Mouse (Mus musculus) kidney, embryonic 15.5 days (tissue): ENCODE data around the gene Moxd1. TPM values are rescaled to one million over a fixed set of nuclear protein-coding genes. Genes with fewer than 3 reads are reported as not detected.
A peak's percentile ranks its signal among the peaks of the same experiment; 100 is the strongest.

ENCODE experiments used
- ATAC-seq: fragments of 200-750 bp; cut with Nextera tagmentation; replicated peaks from 2 replicates; pipeline ENCODE4 v1.8.0; 2017; ENCODE audit warnings: moderate TSS enrichment; ENCODE audit not compliant: low FRiP score
- H3K27ac ChIP-seq: fragments of 300-500 bp; sonication (generic); 2 replicates; pipeline ENCODE4 v1.5.1; 2015; ENCODE audit warnings: mild to moderate bottlenecking, inconsistent platforms
- H3K27me3 ChIP-seq: fragments of 300-500 bp; sonication (generic); 2 replicates; pipeline ENCODE4 v1.6.1; 2015; ENCODE audit warnings: inconsistent platforms
- H3K36me3 ChIP-seq: fragments of 300-500 bp; sonication (generic); 2 replicates; pipeline ENCODE4 v1.6.1; 2015; ENCODE audit warnings: inconsistent platforms
- H3K4me1 ChIP-seq: fragments of 300-500 bp; sonication (generic); 2 replicates; pipeline ENCODE4 v1.6.1; 2015; ENCODE audit warnings: inconsistent platforms
- H3K4me2 ChIP-seq: fragments of 300-500 bp; sonication (generic); 2 replicates; pipeline ENCODE4 v1.6.1; 2015; ENCODE audit warnings: moderate library complexity, mild to moderate bottlenecking, inconsistent platforms
- H3K4me3 ChIP-seq: fragments of 300-500 bp; sonication (generic); replicated peaks from 2 replicates; pipeline ENCODE4 v1.5.1; 2015; ENCODE audit warnings: mild to moderate bottlenecking, inconsistent platforms
- H3K9ac ChIP-seq: fragments of 300-500 bp; sonication (generic); 2 replicates; pipeline ENCODE4 v1.6.1; 2015; ENCODE audit warnings: mild to moderate bottlenecking, inconsistent platforms
- H3K9me3 ChIP-seq: fragments of 300-500 bp; sonication (generic); replicated peaks from 2 replicates; pipeline ENCODE4 v1.6.1; 2016; ENCODE audit warnings: inconsistent platforms
- WGBS: fragments of 180-500 bp; shearing (Covaris S2); methylation state at CpG from one replicate; pipeline ENCODE4 v1.1.7; 2015; ENCODE audit warnings: mixed read lengths; 5-methylcytosine and 5-hydroxymethylcytosine counted together
- polyA plus RNA-seq: library from polyadenylated mRNA; unstranded; fragments of >200 nt; fragmentation: Nextera tagmentation; extraction: Ambion mirVana; gene quantifications from 2 replicates; pipeline ENCODE4 v1.2.1, GENCODE M21; 2015

Moxd1 gene
- 21.4 and 26.1 TPM in 2 replicates for polyA plus RNA-seq

GRCm38 (mm10) chr10:24223449-24224143, at the start of gene Moxd1:
Gene Moxd1 (plus strand): TSS chr10:24223517.
- H3K4me2 ChIP-seq, result peak within 1 kb of the TSS; percentile 98
- peaks cover 25% of the 10 kb centered on the region for H3K4me1 ChIP-seq
- H3K27me3 ChIP-seq, result peaks cover 24% of the 10 kb centered on the region
- H3K9ac ChIP-seq, result peak within 1 kb of the TSS; percentile 57
- 1% methylated on average over 56 of the region's 56 CpGs for WGBS
- no peaks in the 10 kb centered on the region for H3K36me3 ChIP-seq
- no peaks in the 10 kb centered on the region for H3K9me3 ChIP-seq
- ATAC-seq, result peak; percentile 90
- H3K4me3 ChIP-seq, result peak within 1 kb of the TSS; percentile 61
- no peak within 1 kb of the TSS for H3K27ac ChIP-seq

GRCm38 (mm10) chr10:24190392-24190791, 32.9 kb upstream of the Moxd1 start:
- no peak for ATAC-seq
- H3K27ac ChIP-seq, result no peak overlapping the region
- 53% methylated on average over 7 of the region's 7 CpGs for WGBS

DNA sequence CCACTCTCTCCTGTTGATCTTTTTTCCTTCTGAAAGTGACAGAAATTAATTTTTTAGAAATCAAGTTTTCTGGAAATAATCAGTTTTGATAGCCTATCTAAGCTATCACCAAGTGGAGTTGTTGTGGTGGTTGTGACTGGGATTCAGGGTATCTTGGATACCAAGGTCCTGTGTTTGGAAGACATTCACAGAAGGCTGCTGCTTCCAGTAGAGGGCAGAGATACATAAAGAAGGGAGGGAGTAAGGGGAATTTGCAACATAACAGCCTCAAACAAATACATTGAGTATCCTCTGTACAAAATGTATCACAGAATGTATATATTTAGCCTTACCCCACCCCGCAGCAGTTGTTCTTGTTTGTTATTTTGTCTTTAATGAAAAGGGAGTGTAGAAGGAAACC, 31.3 kb upstream of the Moxd1 start:
- WGBS, result 63% methylated on average over 1 of the region's 1 CpGs
- no peaks in the 10 kb centered on the region for H3K27me3 ChIP-seq
- peaks cover 11% of the 10 kb centered on the region; the same call in 1 of the 2 replicates for H3K36me3 ChIP-seq
- ATAC-seq, result no peak
- H3K4me3 ChIP-seq, result no peak overlapping the region
- no peaks in the 10 kb centered on the region for H3K4me1 ChIP-seq
- no peak overlapping the region for H3K9ac ChIP-seq
- H3K27ac ChIP-seq, result no peak overlapping the region
- no peak overlapping the region for H3K4me2 ChIP-seq
- H3K9me3 ChIP-seq, result no peaks in the 10 kb centered on the region

More at GRCm38 (mm10) chr10:24190392-24190791, 32.9 kb upstream of the Moxd1 start:
- Histone ChIP-seq H3K4me3 (no peak overlapping the region), H3K9ac (no peak overlapping the region), H3K9me3 (no peaks in the 10 kb centered on the region), H3K4me1 (no peaks in the 10 kb centered on the region), H3K4me2 (no peak overlapping the region), H3K27me3 (no peaks in the 10 kb centered on the region), H3K36me3 (peaks cover 25% of the 10 kb centered on the region)

- no peaks in the 10 kb centered on the region for H3K36me3 ChIP-seq
- WGBS, result 32% methylated on average over 12 of the region's 12 CpGs
- H3K27me3 ChIP-seq, result no peaks in the 10 kb centered on the region
- H3K4me2 ChIP-seq, result no peak overlapping the region
- no peak overlapping the region for H3K4me3 ChIP-seq
- ATAC-seq, result no peak
- H3K9ac ChIP-seq, result no peak overlapping the region
- no peaks in the 10 kb centered on the region for H3K9me3 ChIP-seq
- H3K27ac ChIP-seq, result no peak overlapping the region
- no peaks in the 10 kb centered on the region for H3K4me1 ChIP-seq
These were observed 24.0 kb upstream of the Moxd1 start for GRCm38 (mm10) chr10:24199303-24199702.

- H3K36me3 ChIP-seq, result no peaks in the 10 kb centered on the region
- no peaks in the 10 kb centered on the region for H3K4me1 ChIP-seq
- H3K4me2 ChIP-seq, result no peak overlapping the region
- ATAC-seq, result no peak
- 79% methylated on average over 3 of the region's 3 CpGs for WGBS
- no peaks in the 10 kb centered on the region for H3K27me3 ChIP-seq
- no peak overlapping the region for H3K4me3 ChIP-seq
- H3K9ac ChIP-seq, result no peak overlapping the region
- no peak overlapping the region for H3K27ac ChIP-seq
- H3K9me3 ChIP-seq, result no peaks in the 10 kb centered on the region
These were observed 23.2 kb upstream of the Moxd1 start for GRCm38 (mm10) chr10:24200099-24200498.

GRCm38 (mm10) chr10:24210075-24210474, 13.2 kb upstream of the Moxd1 start:
- 86% methylated on average over 6 of the region's 6 CpGs for WGBS

GRCm38 (mm10) chr10:24213297-24213696, 10.0 kb upstream of the Moxd1 start:
- no peaks in the 10 kb centered on the region for H3K9me3 ChIP-seq
- H3K4me1 ChIP-seq, result no peaks in the 10 kb centered on the region
- H3K27ac ChIP-seq, result no peak overlapping the region
- ATAC-seq, result no peak
- H3K4me2 ChIP-seq, result no peak overlapping the region
- H3K36me3 ChIP-seq, result no peaks in the 10 kb centered on the region
- WGBS, result 83% methylated on average over 5 of the region's 5 CpGs
- no peaks in the 10 kb centered on the region for H3K27me3 ChIP-seq
- no peak overlapping the region for H3K9ac ChIP-seq
- no peak overlapping the region for H3K4me3 ChIP-seq

More at GRCm38 (mm10) chr10:24210075-24210474, 13.2 kb upstream of the Moxd1 start:
- ATAC-seq, result no peak
- Histone ChIP-seq H3K9ac (no peak overlapping the region), H3K4me3 (no peak overlapping the region), H3K27me3 (no peaks in the 10 kb centered on the region), H3K27ac (no peak overlapping the region), H3K9me3 (no peaks in the 10 kb centered on the region), H3K4me2 (no peak overlapping the region), H3K4me1 (no peaks in the 10 kb centered on the region), H3K36me3 (no peaks in the 10 kb centered on the region)

DNA sequence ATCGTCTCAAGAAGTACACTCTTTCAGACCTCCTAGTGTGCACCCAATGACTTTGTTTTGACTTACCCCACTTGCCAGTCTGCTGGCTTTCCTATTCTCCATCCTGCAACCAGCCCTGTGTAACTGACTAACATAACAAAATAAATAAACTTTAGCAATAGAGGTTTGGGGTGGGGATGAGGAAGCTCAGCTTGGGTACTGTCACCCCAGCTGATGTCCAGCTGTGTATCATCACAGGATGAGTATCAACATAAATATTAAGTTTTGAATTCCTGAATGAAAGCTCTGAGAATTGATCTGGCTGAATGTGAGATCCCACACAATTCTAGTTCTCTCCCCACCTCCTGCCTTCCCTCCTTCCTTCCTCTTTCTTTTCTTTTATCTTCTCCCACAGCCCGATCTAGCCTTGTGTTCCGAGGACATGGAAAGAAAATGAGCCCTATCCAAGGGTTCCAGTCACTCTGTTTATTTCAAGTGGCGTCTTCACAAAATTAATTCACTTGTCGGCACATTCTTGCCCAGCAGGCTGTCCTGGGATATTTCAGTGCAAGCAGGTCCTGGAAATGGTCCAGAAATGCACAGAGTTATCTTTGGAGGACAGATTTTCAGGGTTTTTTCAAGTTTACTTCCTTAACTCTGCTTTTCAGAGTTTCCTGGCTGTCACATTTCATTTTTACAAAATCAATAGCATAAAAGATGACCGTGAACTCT, 5.6 kb upstream of the Moxd1 start:
- 44% methylated on average over 6 of the region's 6 CpGs for WGBS
- ATAC-seq, result no peak
- H3K4me2 ChIP-seq, result no peak overlapping the region

GRCm38 (mm10) chr10:24220931-24221330, 2.4 kb upstream of the Moxd1 start:
- H3K9ac ChIP-seq, result no peak overlapping the region
- WGBS, result 77% methylated on average over 5 of the region's 5 CpGs
- ATAC-seq, result no peak

More for the DNA sequence above, 5.6 kb upstream of the Moxd1 start:
- no peaks in the 10 kb centered on the region for H3K9me3 ChIP-seq
- H3K36me3 ChIP-seq, result no peaks in the 10 kb centered on the region
- H3K27me3 ChIP-seq, result peaks cover 2% of the 10 kb centered on the region
- H3K9ac ChIP-seq, result no peak overlapping the region
- H3K4me1 ChIP-seq, result peaks cover under 1% of the 10 kb centered on the region
- no peak overlapping the region for H3K27ac ChIP-seq
- no peak overlapping the region for H3K4me3 ChIP-seq

GRCm38 (mm10) chr10:24222911-24223310, 406 bp upstream of the Moxd1 start:
- 14% methylated on average over 6 of the region's 6 CpGs for WGBS
- Histone ChIP-seq H3K9ac (peak overlapping the region; percentile 57), H3K9me3 (no peaks in the 10 kb centered on the region), H3K27me3 (peaks cover 24% of the 10 kb centered on the region), H3K27ac (no peak overlapping the region), H3K4me1 (peaks cover 25% of the 10 kb centered on the region), H3K4me3 (peak overlapping the region; percentile 61), H3K4me2 (peak overlapping the region; percentile 98), H3K36me3 (no peaks in the 10 kb centered on the region)
- ATAC-seq, result no peak; the same call in none of the 2 replicates

More at GRCm38 (mm10) chr10:24220931-24221330, 2.4 kb upstream of the Moxd1 start:
- Histone ChIP-seq H3K27ac (no peak overlapping the region), H3K36me3 (no peaks in the 10 kb centered on the region), H3K4me3 (no peak overlapping the region), H3K9me3 (no peaks in the 10 kb centered on the region), H3K4me1 (peaks cover 25% of the 10 kb centered on the region), H3K27me3 (peaks cover 24% of the 10 kb centered on the region), H3K4me2 (no peak overlapping the region)

DNA sequence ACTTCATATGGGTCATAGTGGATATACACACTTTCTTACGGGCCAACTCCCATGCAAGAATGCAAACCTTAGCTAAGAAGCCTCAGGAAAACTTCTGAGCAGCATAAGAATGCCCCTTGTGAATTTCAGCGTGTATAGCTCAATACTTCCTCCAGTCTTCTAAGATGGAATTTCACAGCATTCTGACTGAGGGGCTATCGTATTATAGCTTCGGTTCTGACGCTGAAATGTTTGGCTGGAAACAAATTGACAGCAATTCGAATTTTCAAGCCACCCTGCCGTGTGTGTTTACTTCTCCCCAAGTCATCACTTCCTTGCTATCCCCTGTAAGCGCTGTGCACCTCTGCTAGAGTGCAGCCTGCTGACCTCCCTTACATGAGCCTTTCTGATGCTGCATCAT, 1.3 kb downstream of the Moxd1 start:
- H3K9me3 ChIP-seq, result no peaks in the 10 kb centered on the region
- H3K9ac ChIP-seq, result no peak overlapping the region
- peak overlapping the region; percentile 98 for H3K4me2 ChIP-seq
- ATAC-seq, result no peak
- H3K27me3 ChIP-seq, result peaks cover 24% of the 10 kb centered on the region
- WGBS, result 23% methylated on average over 8 of the region's 8 CpGs
- peaks cover 25% of the 10 kb centered on the region for H3K4me1 ChIP-seq
- peak overlapping the region; percentile 61 for H3K4me3 ChIP-seq
- no peak overlapping the region for H3K27ac ChIP-seq
- H3K36me3 ChIP-seq, result no peaks in the 10 kb centered on the region
